Mouse (Mus musculus) lung, adult 2 months (tissue): ENCODE data around the gene E330017A01Rik. TPM values are rescaled to one million over a fixed set of nuclear protein-coding genes. Genes with fewer than 3 reads are reported as not detected.

ENCODE experiments used
- DNase-seq: peaks from one replicate; pipeline ENCODE4 v3.0.0; 2022
- H3K4me1 ChIP-seq: fragments of 200-500 bp; 2 replicates; pipeline ENCODE4 v1.6.1; 2011; ENCODE audit warnings: low read length; ENCODE audit not compliant: control insufficient read depth, insufficient read depth
- H3K4me3 ChIP-seq: fragments of 200-500 bp; replicated peaks from 2 replicates; pipeline ENCODE3; 2011; ENCODE audit warnings: low read depth, mild to moderate bottlenecking, control low read depth, low read length; ENCODE audit errors: extremely low read depth
- CTCF ChIP-seq: fragments of 200-500 bp; IDR thresholded peaks from 2 replicates; pipeline ENCODE4 v1.5.1; 2011; ENCODE audit warnings: mild to moderate bottlenecking, low read length, control low read depth; ENCODE audit not compliant: insufficient read depth
- POLR2A ChIP-seq: fragments of 200-500 bp; IDR thresholded peaks from 2 replicates; pipeline ENCODE4 v1.6.1; 2011; ENCODE audit warnings: low read depth, mild to moderate bottlenecking, control low read depth, low read length, borderline replicate concordance; ENCODE audit errors: extremely low read depth
- WGBS: fragments of 180-500 bp; shearing (Covaris S2); methylation state at CpG from one replicate; pipeline ENCODE4 v1.1.7; 2018; 5-methylcytosine and 5-hydroxymethylcytosine counted together
- polyA plus RNA-seq: library from polyadenylated mRNA; depleted of rRNA; stranded (reverse); fragments of >200 nt; gene quantifications from 2 replicates; pipeline ENCODE4 v1.2.3, GENCODE M21; 2012; rRNA removed

The E330017A01Rik gene
- polyA plus RNA-seq: not detected in 2 replicates

- H3K4me1 ChIP-seq: peaks cover 4% of the 10 kb centered on the region
- H3K4me3 ChIP-seq: no peak within 1 kb of the TSS
- no peak for TF ChIP-seq POLR2A
- TF ChIP-seq CTCF: no peak
- WGBS: 38% methylated on average over 3 of the region's 3 CpGs
- no peak for DNase-seq
Measured at GRCm38 (mm10) chr16:58638689-58639175, at the start of gene E330017A01Rik. Gene E330017A01Rik, minus strand, starts transcription at chr16:58638739.

GRCm38 (mm10) chr16:58685548-58686537 is 47.3 kb upstream of the E330017A01Rik start:
- DNase-seq: no peak
- H3K4me3 ChIP-seq: peak overlapping the region; percentile 32
- WGBS: 55% methylated on average over 20 of the region's 20 CpGs

GRCm38 (mm10) chr16:58684537-58684936 is 46.0 kb upstream of the E330017A01Rik start:
- Histone ChIP-seq H3K4me3 (no peak overlapping the region), H3K4me1 (no peaks in the 10 kb centered on the region)
- TF ChIP-seq POLR2A (no peak), CTCF (no peak)
- no peak for DNase-seq

More at GRCm38 (mm10) chr16:58685548-58686537, 47.3 kb upstream of the E330017A01Rik start:
- TF ChIP-seq CTCF: no peak
- H3K4me1 ChIP-seq: no peaks in the 10 kb centered on the region

DNA sequence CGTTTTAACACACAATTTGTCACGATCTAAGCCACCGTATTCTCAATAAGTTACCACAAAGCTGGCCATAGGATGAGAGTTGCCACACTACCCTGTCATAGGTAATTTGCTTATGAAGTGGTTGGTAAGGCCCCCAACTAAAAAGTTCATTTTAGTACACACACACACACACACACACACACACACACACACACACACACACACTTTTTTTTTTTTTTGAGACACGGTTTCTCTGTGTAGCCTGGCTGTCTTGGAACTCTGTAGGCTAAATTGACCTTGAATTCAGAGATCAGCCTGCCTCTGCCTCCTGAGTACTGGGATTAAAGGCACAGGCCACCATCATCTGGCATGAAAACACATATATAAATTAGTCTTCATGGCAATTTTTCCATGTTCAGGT is 45.4 kb upstream of the E330017A01Rik start:
- WGBS: 90% methylated on average over 4 of the region's 4 CpGs
- Histone ChIP-seq H3K4me3 (no peak overlapping the region), H3K4me1 (no peaks in the 10 kb centered on the region)
- no peak for DNase-seq
- TF ChIP-seq CTCF (no peak), POLR2A (no peak)

DNA sequence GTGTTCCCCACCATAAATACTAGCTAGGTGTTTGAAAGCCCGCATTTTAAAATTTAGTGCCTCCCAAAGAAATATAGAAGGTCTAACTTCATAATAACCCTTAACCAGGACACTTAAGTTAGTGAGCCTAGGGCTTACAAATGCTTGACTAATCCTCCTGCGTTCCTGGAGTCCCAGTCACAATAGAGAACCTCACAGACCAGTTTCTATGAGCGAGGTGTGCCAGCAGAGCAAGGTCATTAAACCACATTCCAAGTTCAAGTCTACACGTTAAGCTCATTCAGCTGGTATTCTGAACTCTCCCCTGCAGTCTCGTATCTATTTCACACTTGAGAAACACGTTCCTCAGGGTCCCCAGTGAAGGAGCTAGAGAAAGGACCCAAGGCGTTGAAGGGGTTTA is 44.3 kb upstream of the E330017A01Rik start:
- no peak overlapping the region for H3K4me3 ChIP-seq
- no peaks in the 10 kb centered on the region for H3K4me1 ChIP-seq
- 72% methylated on average over 7 of the region's 7 CpGs for WGBS
- TF ChIP-seq POLR2A: no peak
- no peak for DNase-seq

GRCm38 (mm10) chr16:58682046-58682445 is 43.5 kb upstream of the E330017A01Rik start:
- no peak overlapping the region for H3K4me3 ChIP-seq
- no peaks in the 10 kb centered on the region for H3K4me1 ChIP-seq
- 92% methylated on average over 6 of the region's 6 CpGs for WGBS
- DNase-seq: no peak
- TF ChIP-seq CTCF: no peak
- TF ChIP-seq POLR2A: no peak

DNA sequence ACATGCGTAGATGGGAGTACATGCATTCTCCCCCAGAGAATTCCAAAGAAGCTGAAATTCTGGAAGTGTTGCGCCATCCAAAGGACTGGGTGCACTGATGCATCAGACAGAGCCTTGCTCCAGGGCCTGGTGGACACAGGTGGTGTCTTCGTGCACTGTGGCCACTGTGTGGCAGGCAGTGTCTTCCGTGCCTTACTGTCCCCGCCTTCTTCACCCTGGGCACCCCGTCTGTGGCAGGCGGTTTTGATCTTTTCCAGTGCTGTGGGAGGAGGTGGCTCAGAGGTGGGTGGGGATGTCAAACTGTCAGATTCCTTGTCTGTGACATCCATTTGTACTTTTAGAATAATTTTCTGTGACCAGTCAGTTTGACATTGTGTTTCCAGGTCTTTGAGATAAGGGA is 40.1 kb upstream of the E330017A01Rik start:
- no peak for DNase-seq
- WGBS: 67% methylated on average over 7 of the region's 7 CpGs
- no peaks in the 10 kb centered on the region for H3K4me1 ChIP-seq
- no peak overlapping the region for H3K4me3 ChIP-seq
- TF ChIP-seq CTCF (no peak), POLR2A (no peak)

GRCm38 (mm10) chr16:58677491-58677890 is 39.0 kb upstream of the E330017A01Rik start:
- Histone ChIP-seq H3K4me3 (no peak overlapping the region), H3K4me1 (no peaks in the 10 kb centered on the region)
- TF ChIP-seq CTCF (no peak), POLR2A (no peak)
- 86% methylated on average over 5 of the region's 5 CpGs for WGBS
- DNase-seq: no peak

DNA sequence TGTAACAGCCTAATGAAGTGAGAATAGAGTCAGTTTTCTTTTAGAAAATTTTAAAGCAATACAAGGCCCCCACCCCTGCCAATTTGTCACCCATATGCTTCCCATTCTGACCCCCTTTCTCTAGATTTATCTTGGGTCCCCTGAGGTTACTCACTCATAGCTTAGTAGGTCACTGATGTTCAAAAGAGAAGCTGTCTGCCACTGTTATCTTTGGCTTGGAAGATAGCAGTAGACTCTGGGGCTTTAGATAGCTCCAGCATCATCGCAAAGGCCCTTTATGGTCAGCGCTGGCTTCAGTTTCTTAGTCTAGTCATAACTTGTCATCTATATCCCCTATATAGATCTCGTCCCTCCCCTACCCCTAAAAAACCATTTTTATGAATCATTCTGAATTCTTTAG is 38.1 kb upstream of the E330017A01Rik start:
- H3K4me3 ChIP-seq: no peak overlapping the region
- DNase-seq: no peak
- no peaks in the 10 kb centered on the region for H3K4me1 ChIP-seq
- TF ChIP-seq CTCF (no peak), POLR2A (no peak)
- 85% methylated on average over 3 of the region's 3 CpGs for WGBS

DNA sequence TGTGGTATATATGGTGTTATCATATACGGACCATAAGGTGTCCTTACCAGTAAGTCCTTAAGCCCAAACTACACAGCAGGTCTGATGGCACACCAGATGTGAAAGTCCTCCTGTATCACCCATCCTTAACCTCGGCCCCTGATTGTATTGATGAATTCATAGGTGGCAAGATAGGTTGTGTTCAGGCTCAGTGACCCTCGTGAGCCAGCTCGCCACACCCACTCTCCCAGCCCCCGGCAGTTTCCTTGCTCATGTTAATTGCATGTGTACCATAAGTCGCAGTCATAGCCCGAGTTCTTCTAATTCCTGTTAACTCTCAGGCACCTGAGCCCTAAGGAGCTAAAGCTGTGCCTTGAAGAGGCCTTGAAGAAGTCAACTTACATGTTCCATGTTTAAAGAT is 37.6 kb upstream of the E330017A01Rik start:
- 83% methylated on average over 7 of the region's 7 CpGs for WGBS
- no peak for DNase-seq

More for the DNA sequence above, 37.6 kb upstream of the E330017A01Rik start:
- TF ChIP-seq POLR2A (no peak), CTCF (no peak)
- no peak overlapping the region for H3K4me3 ChIP-seq
- no peaks in the 10 kb centered on the region for H3K4me1 ChIP-seq
